Mouse (Mus musculus) splenic B cell, adult 2 months (primary cell): Measurements from ENCODE around the gene Dync1li2.

Experiments
- DNase-seq: peaks from one replicate; pipeline ENCODE4 v3.0.0-alpha.2; 2011; ENCODE audit warnings: low read depth, low spot score
- H3K27me3 ChIP-seq: 2 replicates; pipeline ENCODE4 v1.6.1; 2012; ENCODE audit warnings: mild to moderate bottlenecking, low read length, moderate library complexity, mixed read lengths; ENCODE audit not compliant: control insufficient read depth, poor library complexity, insufficient read depth, severe bottlenecking
- H3K36me3 ChIP-seq: 2 replicates; pipeline ENCODE4 v1.6.1; 2012; ENCODE audit warnings: mild to moderate bottlenecking, low read length, moderate library complexity, mixed read lengths; ENCODE audit not compliant: control insufficient read depth, poor library complexity, insufficient read depth, severe bottlenecking

The Dync1li2 gene

DNA sequence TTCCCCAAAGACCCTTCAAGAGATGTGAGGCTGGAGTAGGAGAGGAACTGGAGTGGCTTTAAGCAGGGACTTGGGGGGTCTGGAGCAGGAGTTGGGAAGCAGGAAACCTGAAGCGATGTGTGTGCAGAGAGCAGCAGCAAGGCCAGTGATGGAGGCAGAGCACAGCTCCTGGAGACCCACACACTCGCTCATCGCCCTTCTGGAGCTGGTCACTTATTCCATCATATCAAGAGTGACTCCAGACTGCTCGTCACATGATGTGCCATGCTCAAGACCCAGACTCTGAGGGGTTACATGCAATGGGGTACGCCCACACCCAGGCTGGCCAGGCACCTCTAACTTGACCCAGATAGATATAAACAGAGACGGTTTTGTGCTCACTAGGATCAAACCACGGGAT lies 62.6 kb downstream of the Dync1li2 start:
- H3K36me3 ChIP-seq: no peaks in the 10 kb centered on the region
- DNase-seq: no peak
- no peaks in the 10 kb centered on the region for H3K27me3 ChIP-seq

GRCm38 (mm10) chr8:104379301-104379836 lies 63.5 kb downstream of the Dync1li2 start:
- Histone ChIP-seq H3K36me3 (no peaks in the 10 kb centered on the region), H3K27me3 (no peaks in the 10 kb centered on the region)
- no peak for DNase-seq

DNA sequence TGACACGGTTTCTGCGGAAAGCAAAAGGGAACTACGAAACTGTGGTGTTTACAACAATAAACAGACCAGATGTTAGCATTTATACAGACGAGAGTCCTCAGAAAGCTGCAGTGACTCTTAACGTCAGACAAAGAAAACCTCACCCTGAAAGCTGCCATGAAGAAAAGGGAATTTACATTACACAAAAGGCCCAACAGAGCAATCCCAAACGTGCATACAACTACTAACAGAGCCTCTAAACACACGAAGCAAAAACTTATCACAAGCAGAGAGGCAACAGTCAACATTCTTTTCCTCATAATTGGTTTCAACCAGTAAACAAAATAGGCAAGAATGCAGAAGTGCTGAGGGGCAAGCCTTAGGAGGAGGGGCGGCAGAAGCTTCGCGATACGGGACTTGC lies 66.2 kb downstream of the Dync1li2 start:
- H3K27me3 ChIP-seq: no peaks in the 10 kb centered on the region
- DNase-seq: no peak
- H3K36me3 ChIP-seq: no peaks in the 10 kb centered on the region

- DNase-seq: no peak
- no peaks in the 10 kb centered on the region for H3K27me3 ChIP-seq
- H3K36me3 ChIP-seq: no peaks in the 10 kb centered on the region
Measured at GRCm38 (mm10) chr8:104375959-104376358, 66.9 kb downstream of the Dync1li2 start.

GRCm38 (mm10) chr8:104374864-104375846 lies 67.7 kb downstream of the Dync1li2 start:
- H3K36me3 ChIP-seq: no peaks in the 10 kb centered on the region
- DNase-seq: no peak
- H3K27me3 ChIP-seq: no peaks in the 10 kb centered on the region

DNA sequence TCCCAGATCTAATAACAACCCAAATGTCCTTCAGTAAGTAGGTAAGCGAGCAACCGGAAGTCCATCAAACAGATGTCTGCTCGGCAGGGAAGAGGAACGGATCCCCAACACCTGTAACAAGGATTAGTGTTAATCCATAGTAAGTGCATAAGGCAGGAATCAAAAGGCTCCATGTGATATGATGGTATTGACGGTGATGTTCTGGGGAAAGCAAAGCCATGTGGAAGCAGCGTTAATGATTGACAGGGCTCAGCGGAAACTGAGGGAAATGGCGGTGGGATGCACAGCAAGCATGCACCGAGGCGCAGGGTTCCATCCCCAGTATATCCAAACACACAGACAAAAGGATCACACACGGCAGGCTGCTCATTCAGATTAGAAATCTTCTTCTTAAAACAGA lies 68.6 kb downstream of the Dync1li2 start:
- H3K36me3 ChIP-seq: no peaks in the 10 kb centered on the region
- no peaks in the 10 kb centered on the region for H3K27me3 ChIP-seq
- no peak for DNase-seq

- DNase-seq: peak; percentile 6
- H3K36me3 ChIP-seq: no peaks in the 10 kb centered on the region
Measured at GRCm38 (mm10) chr8:104373779-104374178, 69.1 kb downstream of the Dync1li2 start.

GRCm38 (mm10) chr8:104371121-104371520 lies 71.7 kb downstream of the Dync1li2 start:
- no peaks in the 10 kb centered on the region for H3K27me3 ChIP-seq
- no peak for DNase-seq
- no peaks in the 10 kb centered on the region for H3K36me3 ChIP-seq

More at GRCm38 (mm10) chr8:104373779-104374178, 69.1 kb downstream of the Dync1li2 start:
- H3K27me3 ChIP-seq: no peaks in the 10 kb centered on the region

- Histone ChIP-seq H3K27me3 (no peaks in the 10 kb centered on the region), H3K36me3 (no peaks in the 10 kb centered on the region)
- DNase-seq: no peak
Measured at GRCm38 (mm10) chr8:104370071-104370470, 72.8 kb downstream of the Dync1li2 start.

DNA sequence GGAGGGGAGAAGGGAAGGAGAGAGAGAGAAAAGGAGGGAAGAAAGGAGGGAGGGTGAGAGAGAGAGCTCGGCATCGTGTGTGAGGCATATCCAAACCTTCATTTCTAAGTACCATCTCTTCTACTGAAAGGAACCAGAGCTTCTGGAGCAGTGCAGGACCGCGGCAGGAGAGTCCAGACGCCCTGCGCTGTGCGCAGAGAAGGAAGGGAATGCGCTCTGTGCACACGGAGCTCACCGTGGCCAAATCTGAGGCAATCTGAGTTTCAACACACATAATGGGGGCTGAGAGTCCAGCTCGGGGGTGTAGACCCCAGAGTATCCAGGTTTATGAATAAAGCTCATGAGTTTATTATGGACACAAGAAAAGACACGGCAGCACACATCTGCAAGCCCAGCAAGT lies 73.3 kb downstream of the Dync1li2 start:
- Histone ChIP-seq H3K27me3 (no peaks in the 10 kb centered on the region), H3K36me3 (no peaks in the 10 kb centered on the region)
- DNase-seq: no peak
